Mouse (Mus musculus) c-Kit-positive CD71-negative TER-119-negative erythroid progenitor cells, embryonic 14.5 days (primary cell): ENCODE measurements around the gene Pgf.

Experiments
- DNase-seq: peaks from one replicate; pipeline ENCODE4 v3.0.0-alpha.2; 2013; ENCODE audit warnings: low read depth

Pgf gene

DNA sequence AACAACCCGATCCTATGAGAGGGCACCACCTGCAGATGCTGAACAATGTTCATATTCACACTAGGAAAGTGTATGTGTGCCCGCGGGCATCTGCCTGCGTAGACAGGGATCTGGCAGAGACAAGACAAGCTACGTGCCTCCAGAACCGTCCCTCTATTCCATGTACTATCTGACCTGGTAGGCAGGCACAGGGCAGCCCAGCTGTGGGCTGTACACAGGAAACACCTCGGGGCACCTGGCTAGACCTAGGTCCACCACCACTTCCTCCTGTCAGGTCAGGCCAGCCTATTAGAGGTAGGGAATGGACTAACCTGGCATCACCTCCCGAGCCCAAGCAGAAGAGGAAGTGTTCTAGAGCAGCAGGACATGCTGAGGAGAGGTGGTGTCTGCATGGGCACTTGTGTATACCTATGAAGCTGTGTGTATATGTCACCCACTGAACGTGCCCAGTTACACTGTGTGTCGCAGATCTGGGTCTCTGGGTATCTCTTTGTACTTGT lies at the start of gene Pgf:
TSS of gene Pgf (minus strand) at position 51 of the 500 bp plus-strand sequence.
- DNase-seq = no peak

DNA sequence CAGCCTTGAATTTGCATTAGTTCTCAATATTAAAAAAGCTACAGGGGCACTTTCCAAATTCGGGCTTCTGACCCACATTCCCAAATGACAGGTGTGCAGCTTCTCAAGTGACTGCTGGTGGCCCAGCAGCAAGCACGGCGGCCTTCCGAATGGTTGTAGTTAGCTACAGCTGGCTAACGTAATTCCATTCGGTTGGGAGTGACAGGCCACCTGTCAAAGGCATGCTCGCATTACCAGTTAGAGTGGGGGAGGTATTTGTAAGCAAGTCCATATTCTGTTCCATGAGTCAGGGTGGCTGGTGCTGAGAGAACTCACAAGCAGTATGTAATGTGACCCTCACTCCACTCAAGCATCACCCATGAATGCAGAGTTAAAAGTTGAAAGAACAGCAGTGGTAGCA lies 49.6 kb upstream of the Pgf start:
- DNase-seq = no peak

DNA sequence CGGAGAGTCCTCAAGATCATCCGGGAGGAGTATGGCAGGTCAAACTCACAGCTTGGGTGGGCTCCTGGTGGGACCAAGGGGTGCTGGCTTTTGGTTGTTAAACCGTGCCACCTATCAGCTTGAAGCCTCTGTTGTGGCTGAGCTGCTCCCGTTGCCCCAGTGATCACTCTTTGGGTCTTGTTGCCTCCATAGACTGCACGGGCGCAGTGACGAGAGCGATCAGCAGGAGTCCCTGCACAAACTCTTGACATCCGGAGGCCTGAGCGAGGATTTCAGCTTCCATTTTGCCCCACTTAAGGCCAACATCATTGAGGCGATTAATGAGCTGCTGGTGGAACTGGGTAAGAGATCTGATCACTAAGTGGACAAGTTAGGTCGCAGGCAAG lies 42.3 kb upstream of the Pgf start:
- DNase-seq = peak; percentile 42

DNA sequence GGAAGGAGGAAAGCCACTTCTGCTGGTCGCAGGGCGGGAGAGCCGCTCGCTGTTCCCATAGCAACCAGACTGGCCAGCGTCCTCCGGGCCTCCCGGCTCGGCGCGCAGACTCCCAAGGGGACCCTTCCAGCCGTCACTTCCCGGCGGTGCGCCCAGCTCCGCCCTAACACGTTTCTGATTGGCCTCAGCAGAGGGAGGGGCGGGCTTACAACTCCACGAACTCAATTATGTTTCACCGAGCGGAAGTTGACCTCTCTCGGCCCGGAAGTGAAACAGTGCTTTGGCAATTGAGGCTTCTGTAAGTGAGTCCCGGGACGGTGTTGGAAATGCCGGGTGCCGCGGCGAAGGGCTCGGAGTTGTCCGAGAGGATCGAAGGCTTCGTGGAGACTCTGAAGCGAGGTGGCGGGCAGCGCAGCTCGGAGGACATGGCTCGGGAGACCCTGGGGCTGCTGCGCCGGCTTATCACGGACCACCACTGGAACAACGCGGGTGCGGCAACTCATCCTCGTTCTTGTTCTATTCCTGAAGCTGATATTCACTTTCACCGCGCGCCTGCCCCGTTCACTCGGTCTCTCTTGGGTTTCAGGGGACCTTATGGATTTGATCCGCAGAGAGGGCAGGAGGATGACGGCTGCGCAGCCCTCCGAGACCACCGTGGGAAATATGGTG lies 41.8 kb upstream of the Pgf start, which contains the start of gene Eif2b2:
TSS of gene Eif2b2 (plus strand) at position 246 of the 669 bp plus-strand sequence.
- DNase-seq = peak; percentile 97

DNA sequence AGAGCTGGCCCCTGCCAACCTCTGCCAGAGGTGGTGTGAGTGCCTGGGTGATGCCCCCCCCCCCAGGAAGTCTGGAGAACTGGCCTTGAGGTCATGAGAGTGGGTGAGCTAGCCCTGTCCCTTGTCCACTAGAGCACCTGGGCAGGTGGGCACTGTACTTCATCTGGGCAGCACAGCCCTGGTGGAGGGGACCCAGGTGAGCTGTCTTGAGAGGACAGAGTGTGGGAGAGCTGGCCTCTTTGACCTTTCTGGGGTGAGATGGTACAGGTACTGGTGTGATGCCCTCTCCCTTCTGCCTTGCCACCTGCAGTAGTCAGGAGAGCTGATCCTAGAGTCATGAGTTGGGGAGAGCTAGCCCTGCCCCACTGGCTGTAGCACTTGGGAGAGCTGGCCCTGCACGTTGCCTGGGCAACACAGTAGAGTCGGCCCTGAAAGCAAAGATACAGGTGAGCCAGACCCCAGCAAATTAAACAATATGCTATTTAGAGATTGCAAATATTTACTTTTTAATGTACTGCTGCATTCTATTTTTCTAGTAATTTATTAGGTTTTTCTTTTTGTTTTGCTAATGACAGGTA lies 40.2 kb upstream of the Pgf start:
- DNase-seq = no peak

DNA sequence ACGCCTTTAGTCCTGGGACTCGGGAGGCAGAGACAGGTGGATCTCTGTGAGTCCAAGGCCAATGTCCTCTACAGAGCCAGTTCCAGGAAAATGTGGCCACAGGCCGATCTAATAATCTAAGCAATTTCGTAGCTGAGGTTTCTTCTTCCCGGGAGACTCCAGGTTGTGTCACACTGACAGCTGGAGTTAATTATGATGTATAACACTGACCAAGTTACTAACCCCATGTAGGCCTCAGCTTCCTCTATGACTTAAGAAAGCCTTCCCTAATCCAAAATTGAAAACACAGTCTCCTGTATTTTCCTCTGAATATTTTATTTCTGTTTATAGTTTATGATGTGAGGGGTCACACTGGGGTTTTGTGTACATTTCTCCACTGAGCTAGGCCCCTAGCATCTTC lies 37.4 kb upstream of the Pgf start:
- DNase-seq = no peak

DNA sequence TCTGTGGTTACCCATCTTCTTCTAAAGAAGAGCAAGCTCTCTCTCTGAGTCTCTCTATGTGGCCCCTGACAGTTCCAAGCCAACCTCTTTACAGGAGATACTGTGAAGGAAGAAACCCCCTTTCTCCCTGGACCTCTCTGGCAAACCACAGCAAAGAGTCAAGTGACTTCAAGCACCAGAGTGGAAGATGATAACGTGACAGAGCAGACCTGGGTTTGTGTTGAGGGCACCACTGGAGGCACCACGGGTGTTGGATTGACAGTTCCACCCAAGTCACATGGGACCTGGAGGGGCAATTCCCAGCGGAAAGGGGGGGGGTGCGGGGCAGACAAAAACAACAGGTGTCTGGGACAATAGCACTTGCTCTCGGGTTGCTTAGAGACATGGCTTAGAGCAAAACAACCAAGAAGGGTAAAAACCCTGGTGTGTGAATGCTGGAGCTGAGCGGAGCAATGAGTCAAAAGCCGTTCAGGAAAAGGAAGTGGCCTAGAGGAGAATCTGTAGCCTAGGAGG lies 31.2 kb upstream of the Pgf start:
- no peak for DNase-seq

DNA sequence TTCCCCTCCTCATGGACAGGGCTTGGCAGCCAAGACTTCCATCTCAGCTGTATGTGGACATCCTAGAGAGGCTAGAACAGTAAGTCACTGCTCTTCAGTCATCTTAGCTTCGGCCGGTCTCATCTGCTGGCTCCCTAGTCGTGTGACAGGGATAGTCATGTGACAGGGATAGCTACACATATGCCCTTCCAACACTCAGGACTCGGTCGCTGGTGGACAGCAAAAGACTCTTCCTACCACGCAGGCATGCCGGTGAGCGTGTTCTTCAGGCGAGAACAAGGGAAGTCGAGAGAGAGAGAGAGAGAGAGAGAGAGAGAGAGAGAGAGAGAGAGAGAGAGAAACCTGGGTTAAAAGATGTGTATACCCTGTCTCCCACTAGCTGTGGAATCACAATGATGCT lies 27.8 kb upstream of the Pgf start:
- DNase-seq = no peak

DNA sequence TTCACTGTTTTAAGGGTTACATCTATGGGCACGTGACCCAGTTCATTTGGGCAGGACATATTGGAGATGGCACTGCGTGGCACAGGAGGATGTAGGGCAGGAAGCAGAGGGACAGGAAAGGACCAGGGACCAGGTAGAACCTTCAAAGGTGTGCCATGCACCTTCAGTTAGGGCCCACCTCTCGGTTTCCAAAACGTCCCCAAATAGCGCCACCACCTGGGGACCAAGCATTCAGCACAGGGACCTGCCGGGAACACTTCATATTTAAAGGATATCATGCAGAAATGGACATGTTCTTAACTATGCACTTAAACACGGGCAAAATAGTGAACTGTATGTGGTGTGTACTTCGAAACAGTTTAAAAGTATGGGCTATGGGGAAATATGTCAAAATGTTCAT lies 26.5 kb upstream of the Pgf start:
- no peak for DNase-seq

DNA sequence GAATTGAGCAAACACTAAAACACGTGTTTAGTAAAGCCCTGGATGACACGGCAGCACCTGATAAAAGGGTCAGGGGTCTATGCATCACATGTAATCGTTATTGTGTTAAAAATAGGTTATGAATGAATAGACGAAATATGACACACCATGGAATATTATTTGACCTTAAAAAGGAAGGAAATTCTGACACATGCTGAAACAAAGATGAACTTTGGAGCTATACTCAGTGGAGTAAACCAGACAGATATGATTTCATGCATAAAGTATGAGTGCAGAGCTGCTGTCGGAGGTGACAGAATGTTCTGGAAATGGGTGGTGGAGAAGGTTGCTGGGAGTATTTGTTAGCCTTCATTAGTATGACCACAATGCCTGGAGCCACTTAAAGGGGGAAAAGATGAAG lies 26.1 kb upstream of the Pgf start:
- no peak for DNase-seq

DNA sequence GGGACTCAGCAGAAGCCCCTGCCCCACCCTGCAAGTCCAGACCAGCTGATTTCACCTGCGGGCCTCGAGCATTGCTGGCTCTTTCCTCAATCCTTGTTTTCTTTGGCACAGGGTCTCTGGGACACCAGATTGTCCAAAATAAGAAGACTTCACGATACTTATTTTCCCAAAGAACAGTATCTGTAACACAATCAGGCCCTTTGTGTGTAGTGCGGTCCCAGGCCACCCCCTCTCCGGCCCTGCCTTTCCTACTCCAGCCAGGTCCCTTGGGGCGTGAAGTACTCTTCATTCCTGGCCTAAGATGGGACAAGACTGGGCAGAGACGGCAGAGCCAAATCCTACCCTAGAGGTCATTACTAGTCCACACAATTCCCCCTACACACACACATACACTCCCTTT lies 24.6 kb upstream of the Pgf start:
- DNase-seq = no peak

DNA sequence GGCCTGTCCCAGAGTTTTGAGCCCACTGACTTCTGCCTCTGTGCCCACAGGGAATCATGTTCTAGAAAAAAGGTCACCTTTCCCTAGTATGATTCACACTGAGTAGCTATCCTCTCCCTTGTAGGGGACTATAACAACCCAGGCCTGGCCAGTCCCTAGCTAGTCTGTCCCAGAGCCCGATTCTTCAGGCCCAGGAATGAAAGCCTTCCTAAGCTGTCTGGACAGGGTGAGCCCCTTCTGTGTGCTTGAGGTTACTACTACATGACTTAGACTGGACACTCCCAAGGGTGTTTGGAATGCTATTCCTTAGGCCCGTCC lies 24.2 kb upstream of the Pgf start:
- no peak for DNase-seq

DNA sequence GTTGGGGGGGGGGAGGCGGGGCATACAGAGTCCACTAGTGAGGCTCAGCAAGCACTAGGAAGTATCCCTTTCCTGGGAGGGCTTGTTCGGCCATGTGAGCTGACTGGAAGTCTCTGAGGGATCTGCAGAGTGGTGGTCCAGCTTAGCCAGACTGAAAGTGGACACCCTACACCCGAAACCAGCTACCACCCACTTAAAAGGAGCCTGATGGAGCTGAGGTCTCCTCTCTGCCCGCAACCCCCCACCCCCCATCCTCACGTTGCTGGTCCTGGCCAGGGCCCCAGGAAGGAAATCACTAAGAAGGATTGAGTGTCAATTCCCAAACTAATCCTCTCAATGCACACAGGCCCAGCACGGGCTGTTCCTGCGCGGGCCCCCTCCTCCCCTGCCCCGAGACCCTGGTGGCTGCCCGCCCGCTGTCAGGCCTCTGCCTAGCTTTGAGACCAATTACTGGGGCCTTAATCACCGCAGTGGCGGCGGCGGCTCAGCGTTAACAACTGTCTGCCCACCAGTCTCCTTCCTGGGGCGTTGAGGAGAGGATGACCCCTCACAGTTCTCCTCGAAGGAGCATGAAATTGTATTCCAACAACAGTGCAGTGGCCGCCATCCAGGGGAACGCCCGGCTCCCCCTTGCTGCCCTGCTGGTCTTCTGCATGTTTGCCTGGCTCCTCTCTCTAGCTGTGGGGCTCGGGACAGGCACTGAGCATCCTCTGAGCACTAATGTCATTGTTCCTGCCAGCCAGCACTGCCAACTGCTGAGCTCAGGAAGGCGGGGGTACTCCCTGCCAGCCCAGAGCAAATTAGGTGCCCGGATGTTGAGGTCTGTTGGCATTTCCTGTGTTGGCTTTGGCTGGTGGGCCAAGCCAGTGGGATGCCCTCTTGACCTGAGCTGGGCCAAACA lies 23.6 kb upstream of the Pgf start:
- no peak for DNase-seq

DNA sequence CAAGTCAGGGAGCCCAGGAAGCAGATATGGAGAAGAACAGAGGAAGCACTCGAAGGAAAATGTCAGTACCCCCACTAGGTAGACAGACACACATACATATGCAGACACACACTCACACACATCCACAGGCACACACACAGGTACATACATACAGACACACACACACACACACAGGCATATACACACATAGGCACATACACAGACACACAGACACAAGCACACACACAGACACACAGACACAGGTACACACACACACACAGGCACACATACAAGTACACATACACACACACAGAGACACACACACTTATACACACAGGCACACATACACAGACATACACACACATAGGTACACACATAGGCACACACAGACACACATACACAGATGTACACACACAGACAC lies 22.4 kb upstream of the Pgf start:
- DNase-seq = no peak

DNA sequence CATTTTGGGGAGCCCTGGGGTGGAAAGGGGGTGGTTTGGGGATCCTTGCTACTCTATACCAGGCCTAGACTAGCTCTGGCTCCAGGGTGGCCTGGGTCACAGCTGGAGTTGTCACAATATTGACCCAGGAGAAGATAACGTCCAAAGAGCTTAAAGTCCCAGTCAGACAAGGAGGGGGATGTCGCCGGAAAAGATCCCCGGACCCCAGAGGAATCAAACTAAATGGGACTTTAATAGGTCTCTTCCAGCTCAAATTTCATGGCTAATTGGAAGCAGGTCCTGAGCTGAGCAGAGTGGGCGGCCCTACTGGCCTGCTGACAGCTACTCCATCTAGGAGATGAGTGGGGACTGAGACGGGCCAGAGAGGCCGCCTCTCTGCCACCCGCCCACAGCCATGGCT lies 20.3 kb upstream of the Pgf start:
- DNase-seq = no peak

DNA sequence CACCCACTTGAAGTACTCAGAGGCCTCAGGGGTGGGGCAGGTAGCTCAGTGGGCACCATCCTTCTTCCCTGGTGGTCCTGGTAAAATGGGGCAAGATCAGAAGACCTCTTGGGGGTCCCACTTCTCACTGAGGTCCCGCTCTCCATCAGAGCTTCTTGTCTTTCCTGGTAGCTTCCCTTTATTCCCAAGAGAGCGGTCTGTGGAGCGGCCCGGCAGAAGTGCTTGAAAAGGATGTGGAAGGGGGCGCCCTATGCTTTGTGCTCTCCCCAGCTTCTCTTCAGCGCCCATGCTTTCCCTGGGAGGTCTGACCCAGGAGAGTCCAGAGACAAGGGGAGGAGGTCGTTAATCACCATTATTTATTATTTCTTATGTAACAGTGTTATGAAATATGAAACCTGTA lies 19.8 kb upstream of the Pgf start:
- DNase-seq = no peak

DNA sequence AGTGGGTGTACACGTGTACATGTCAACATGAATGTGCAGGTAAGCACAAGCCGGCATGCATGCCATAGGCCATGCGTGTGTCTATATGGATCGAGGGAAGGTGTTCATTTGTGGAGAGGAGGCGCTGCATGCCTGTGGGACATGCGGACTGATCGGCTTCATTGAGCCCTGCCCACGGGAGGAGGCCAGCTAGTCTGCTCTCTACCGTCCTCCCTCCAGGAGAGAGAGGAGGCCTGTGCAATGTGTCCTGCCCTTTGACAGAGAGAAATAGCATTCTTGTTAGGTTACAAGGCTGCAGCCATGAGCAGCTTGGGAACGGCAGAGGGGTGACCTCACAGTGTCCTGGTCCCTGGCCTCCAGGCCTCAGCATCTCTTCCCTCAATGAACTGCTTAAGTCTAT lies 18.6 kb upstream of the Pgf start:
- no peak for DNase-seq

DNA sequence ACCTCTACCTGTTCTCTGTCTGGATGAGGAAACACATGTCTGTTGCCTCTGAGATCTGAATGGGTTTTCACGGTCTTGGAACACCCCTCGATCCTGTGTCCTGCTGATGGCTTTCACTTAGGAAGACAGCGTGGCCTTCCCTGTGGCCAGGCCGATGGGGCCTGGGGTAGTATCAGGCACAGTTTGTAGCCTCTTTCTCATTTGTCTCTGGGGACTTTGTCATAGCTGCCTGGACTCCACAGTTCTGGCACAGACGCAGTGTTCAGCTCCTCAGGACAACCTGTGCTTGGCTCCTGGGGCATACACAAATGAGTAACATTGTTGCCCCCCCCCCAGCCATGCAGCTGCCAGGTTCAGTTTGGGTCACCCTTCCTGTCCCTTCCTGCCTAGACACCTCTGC lies 17.5 kb upstream of the Pgf start:
- no peak for DNase-seq

DNA sequence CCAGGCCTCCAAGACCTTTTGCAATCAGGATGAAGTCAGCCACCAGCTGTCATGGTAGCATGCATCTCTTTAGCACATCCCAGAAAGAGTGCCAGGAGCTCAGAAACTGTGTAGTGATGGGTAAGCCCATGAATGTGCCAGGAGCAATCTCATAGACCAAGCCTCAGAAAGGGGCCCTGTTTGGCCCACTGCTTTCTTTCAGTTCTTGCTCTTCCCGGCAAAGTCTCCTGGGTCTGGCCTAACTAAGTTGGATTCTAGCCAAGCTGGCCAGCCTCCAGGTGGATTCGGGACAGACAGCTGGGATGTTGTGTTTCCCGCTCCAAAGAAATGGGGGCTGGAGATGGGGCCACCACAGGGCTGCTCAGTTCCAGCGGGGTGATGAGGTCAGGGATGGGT lies 17.0 kb upstream of the Pgf start:
- no peak for DNase-seq

DNA sequence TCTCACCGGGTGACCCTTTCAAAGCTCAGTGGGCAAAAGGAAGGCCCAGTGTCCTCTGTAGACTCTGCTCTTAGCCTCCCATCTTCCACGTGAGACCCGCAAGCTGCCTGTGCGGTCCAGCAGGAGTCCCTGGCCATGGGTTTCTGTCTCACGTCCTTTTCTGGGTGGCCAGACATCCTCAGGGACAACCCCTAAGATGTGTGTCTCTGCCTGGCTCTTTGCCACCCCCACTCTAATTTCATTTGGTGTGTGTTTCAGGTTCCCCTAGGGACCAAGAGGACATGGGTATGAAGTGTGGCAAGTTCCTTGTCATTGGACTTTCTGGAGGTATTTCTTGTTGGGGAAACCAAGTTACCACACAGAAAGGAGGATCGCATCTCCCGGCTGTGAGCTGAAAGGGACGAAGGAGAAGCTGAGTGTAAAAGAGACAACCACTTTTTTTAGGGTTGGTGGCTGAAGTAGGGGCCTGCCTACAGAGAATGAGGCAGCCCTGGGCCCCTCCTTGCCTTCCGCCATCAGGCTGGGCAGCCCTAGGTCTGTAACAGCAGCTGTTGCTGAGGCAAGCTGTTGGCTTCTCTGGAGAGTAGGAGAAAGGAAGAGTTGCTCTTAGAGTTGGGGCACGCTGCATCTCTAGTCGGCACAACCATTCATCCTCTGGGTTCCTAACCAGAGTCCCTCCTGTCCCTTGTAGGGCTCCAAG lies 16.5 kb upstream of the Pgf start:
- no peak for DNase-seq

DNA sequence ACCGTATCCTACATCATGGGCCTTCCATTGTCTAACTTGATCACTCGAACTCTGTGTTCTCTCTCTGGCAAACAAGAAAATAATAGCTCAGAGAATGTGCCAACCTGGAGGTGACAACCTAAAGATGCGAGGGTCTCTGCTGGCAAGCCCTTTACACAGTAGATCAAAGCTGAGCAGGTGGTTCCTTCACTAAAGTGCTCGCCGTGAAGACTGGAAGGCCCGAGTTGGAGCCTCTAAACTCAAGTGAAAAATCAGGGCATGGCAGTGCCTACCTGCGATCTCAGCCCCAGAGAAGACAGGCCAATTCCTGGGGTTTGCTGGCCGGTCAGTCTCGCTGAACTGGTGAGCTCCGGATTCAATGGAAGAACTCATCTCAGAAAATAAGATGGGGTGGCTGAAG lies 15.6 kb upstream of the Pgf start:
- DNase-seq = no peak

DNA sequence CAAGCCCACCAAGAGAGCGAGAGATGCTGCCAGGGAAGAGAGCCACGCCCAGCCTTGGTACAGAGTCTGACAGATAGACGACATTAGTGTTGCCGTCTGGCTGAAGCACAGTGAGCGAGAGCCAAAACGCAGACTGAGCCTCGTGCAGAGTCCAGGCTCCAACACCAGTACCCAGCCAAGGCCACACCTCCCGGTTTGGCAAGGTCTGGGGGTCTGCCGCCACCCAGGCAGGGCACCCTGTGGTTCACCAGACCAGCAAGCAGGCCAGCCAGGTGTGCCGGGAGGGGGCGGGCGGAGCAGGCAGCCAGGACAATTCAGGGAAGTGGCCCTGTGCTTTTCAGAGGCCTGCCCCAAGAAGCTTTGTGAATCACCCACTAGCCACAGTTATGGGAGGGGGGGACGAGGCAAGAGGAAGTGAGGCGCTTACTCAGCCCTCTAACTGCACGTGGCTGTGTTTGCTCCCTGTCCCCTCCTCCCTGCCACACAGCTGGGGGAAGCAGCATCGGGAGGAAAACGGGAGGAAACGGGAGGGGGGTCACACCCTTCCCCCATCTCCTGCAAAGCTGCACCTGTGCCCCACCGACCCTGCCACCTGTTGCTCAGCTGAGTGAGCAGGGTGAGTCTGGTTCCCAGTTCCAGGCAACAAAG lies 15.0 kb upstream of the Pgf start:
- peak; percentile 53 for DNase-seq
